Mouse (Mus musculus) hindlimb bud, embryonic 11.5 days (tissue): ENCODE results near the gene Hadha.

Source experiments
- DNase-seq: peaks from one replicate; pipeline ENCODE4 v3.0.0-alpha.2; 2012; ENCODE audit warnings: low read depth, low spot score; ENCODE audit errors: extremely low spot score

Gene Hadha

DNA sequence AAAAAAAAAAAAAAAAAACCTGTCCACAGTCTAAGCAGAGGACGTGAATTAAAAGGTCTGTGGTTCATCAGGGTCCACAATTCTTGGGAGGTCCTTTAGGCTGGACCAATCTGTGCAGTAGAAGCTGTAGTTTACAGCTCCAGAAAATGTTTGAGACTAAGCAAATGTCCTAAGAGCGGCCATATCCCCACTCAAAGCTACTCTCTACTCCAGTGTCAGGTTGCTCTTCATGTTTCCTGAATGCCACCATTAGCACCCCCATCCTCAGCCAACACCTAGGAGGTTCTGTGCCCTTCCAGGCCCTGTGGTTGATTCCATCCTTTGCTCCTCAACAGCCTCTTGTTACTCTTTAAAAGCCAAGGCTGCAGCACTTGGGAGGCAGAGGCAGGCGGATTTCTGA is 82.6 kb downstream of the Hadha start:
- no peak for DNase-seq

DNA sequence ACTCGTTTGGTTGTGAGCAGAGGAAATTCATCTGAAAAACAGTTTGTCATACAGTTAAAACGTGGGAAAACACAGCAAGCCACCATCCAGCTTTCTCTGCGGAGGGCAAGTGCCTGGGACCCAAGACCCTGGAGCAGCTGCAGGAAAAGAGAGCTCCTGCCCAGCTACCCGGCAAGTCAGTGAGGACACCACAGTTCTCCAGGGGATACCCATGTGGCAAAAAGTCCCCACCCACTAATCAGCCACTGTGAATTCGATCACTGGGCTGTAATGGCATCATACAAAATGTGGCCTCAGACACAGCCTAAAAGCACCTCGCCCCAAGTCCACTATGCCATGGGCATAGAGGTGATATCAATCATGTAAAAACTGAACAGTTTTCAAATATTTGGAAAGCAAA is 83.3 kb downstream of the Hadha start:
- no peak for DNase-seq
